Mouse (Mus musculus): ENCODE results near the gene Cnn2. TPM values are rescaled to one million over a fixed set of nuclear protein-coding genes. Genes with fewer than 3 reads are reported as not detected.

Cnn2 gene
- polyA plus RNA-seq, 1 experiment from 2014 or later, result 320 TPM

GRCm38 (mm10) chr10:79989272-79989786 is 945 bp downstream of the Cnn2 start:
- 34% methylated on average over 8 of the region's 8 CpGs for WGBS

GRCm38 (mm10) chr10:79989870-79990269 is 1.5 kb downstream of the Cnn2 start:
- peak overlapping the region; percentile 64; the same call in 1 of the 2 replicates for H3K27ac ChIP-seq (ENCODE audit: low read depth)
- no peak for ATAC-seq (replicated peaks; ENCODE audit: low FRiP score, low TSS enrichment, low read depth)

More at GRCm38 (mm10) chr10:79989272-79989786, 945 bp downstream of the Cnn2 start:
- no peaks in the 10 kb centered on the region for H3K27me3 ChIP-seq (replicated peaks; ENCODE audit: control insufficient read depth, insufficient read depth, low read length)
- ATAC-seq (replicated peaks; ENCODE audit: low FRiP score, low TSS enrichment, low read depth) (no peak), DNase-seq (ENCODE audit: low spot score) (peak; percentile 60)
- peaks cover 33% of the 10 kb centered on the region for H3K4me1 ChIP-seq (replicated peaks; ENCODE audit: control insufficient read depth, insufficient read depth, low read length)
- H3K4me3 ChIP-seq (ENCODE audit: low read depth, low read length), result peak overlapping the region; percentile 84
- H3K27ac ChIP-seq (ENCODE audit: low read depth), result peak overlapping the region; percentile 95
- peak overlapping the region; percentile 92 for H3K9ac ChIP-seq (ENCODE audit: low read length)
- peaks cover 33% of the 10 kb centered on the region for H3K36me3 ChIP-seq (ENCODE audit: control insufficient read depth, insufficient read depth, low read length)
- peaks cover 6% of the 10 kb centered on the region; the same call in 1 of the 2 replicates for H3K9me3 ChIP-seq (ENCODE audit: control insufficient read depth, low read length)
- H3K4me2 ChIP-seq (ENCODE audit: low read length), result peak overlapping the region; percentile 74

GRCm38 (mm10) chr10:79991099-79991498 is 2.7 kb downstream of the Cnn2 start:
- no peak for ATAC-seq (replicated peaks; ENCODE audit: low FRiP score, low TSS enrichment, low read depth)
- Histone ChIP-seq H3K9me3 (ENCODE audit: control insufficient read depth, low read length) (peaks cover 6% of the 10 kb centered on the region; the same call in 1 of the 2 replicates), H3K9ac (ENCODE audit: low read length) (no peak overlapping the region), H3K27me3 (replicated peaks; ENCODE audit: control insufficient read depth, insufficient read depth, low read length) (no peaks in the 10 kb centered on the region), H3K4me3 (ENCODE audit: low read depth, low read length) (peak overlapping the region; percentile 18), H3K27ac (ENCODE audit: low read depth) (no peak overlapping the region), H3K36me3 (ENCODE audit: control insufficient read depth, insufficient read depth, low read length) (peaks cover 48% of the 10 kb centered on the region), H3K4me2 (ENCODE audit: low read length) (peak overlapping the region; percentile 74), H3K4me1 (replicated peaks; ENCODE audit: control insufficient read depth, insufficient read depth, low read length) (peaks cover 27% of the 10 kb centered on the region)
- DNase-seq (ENCODE audit: low spot score), result no peak
- WGBS, result 75% methylated on average over 12 of the region's 12 CpGs

More at GRCm38 (mm10) chr10:79989870-79990269, 1.5 kb downstream of the Cnn2 start:
- 16% methylated on average over 15 of the region's 15 CpGs for WGBS
- H3K27me3 ChIP-seq (replicated peaks; ENCODE audit: control insufficient read depth, insufficient read depth, low read length), result no peaks in the 10 kb centered on the region
- DNase-seq (ENCODE audit: low spot score), result no peak
- peaks cover 37% of the 10 kb centered on the region for H3K36me3 ChIP-seq (ENCODE audit: control insufficient read depth, insufficient read depth, low read length)
- peak overlapping the region; percentile 92 for H3K9ac ChIP-seq (ENCODE audit: low read length)
- peak overlapping the region; percentile 84 for H3K4me3 ChIP-seq (ENCODE audit: low read depth, low read length)
- peaks cover 6% of the 10 kb centered on the region; the same call in 1 of the 2 replicates for H3K9me3 ChIP-seq (ENCODE audit: control insufficient read depth, low read length)
- peak overlapping the region; percentile 74 for H3K4me2 ChIP-seq (ENCODE audit: low read length)
- peaks cover 33% of the 10 kb centered on the region for H3K4me1 ChIP-seq (replicated peaks; ENCODE audit: control insufficient read depth, insufficient read depth, low read length)

- Histone ChIP-seq H3K4me3 (ENCODE audit: low read depth, low read length) (peak overlapping the region; percentile 18; the same call in 1 of the 2 replicates), H3K4me1 (replicated peaks; ENCODE audit: control insufficient read depth, insufficient read depth, low read length) (peaks cover 22% of the 10 kb centered on the region), H3K27me3 (replicated peaks; ENCODE audit: control insufficient read depth, insufficient read depth, low read length) (no peaks in the 10 kb centered on the region), H3K9ac (ENCODE audit: low read length) (no peak overlapping the region), H3K4me2 (ENCODE audit: low read length) (peak overlapping the region; percentile 74), H3K36me3 (ENCODE audit: control insufficient read depth, insufficient read depth, low read length) (peaks cover 48% of the 10 kb centered on the region), H3K27ac (ENCODE audit: low read depth) (no peak overlapping the region), H3K9me3 (ENCODE audit: control insufficient read depth, low read length) (peaks cover 6% of the 10 kb centered on the region; the same call in 1 of the 2 replicates)
- WGBS, result 92% methylated on average over 6 of the region's 6 CpGs
- ATAC-seq (replicated peaks; ENCODE audit: low FRiP score, low TSS enrichment, low read depth) (no peak), DNase-seq (ENCODE audit: low spot score) (no peak)
These were observed 3.2 kb downstream of the Cnn2 start for GRCm38 (mm10) chr10:79991548-79991947.

GRCm38 (mm10) chr10:79994397-79995115 is 6.2 kb downstream of the Cnn2 start:
- Histone ChIP-seq H3K27ac (ENCODE audit: low read depth) (no peak overlapping the region), H3K4me1 (replicated peaks; ENCODE audit: control insufficient read depth, insufficient read depth, low read length) (peaks cover 11% of the 10 kb centered on the region), H3K27me3 (replicated peaks; ENCODE audit: control insufficient read depth, insufficient read depth, low read length) (no peaks in the 10 kb centered on the region), H3K9ac (ENCODE audit: low read length) (no peak overlapping the region), H3K36me3 (ENCODE audit: control insufficient read depth, insufficient read depth, low read length) (peaks cover 48% of the 10 kb centered on the region), H3K4me3 (ENCODE audit: low read depth, low read length) (no peak overlapping the region), H3K4me2 (ENCODE audit: low read length) (no peak overlapping the region), H3K9me3 (ENCODE audit: control insufficient read depth, low read length) (peaks cover 6% of the 10 kb centered on the region; the same call in 1 of the 2 replicates)
- ATAC-seq (replicated peaks; ENCODE audit: low FRiP score, low TSS enrichment, low read depth), result no peak
- no peak for DNase-seq (ENCODE audit: low spot score)
- 87% methylated on average over 16 of the region's 16 CpGs for WGBS

GRCm38 (mm10) chr10:79995636-79996035 is 7.3 kb downstream of the Cnn2 start:
- H3K27ac ChIP-seq (ENCODE audit: low read depth), result no peak overlapping the region
- H3K27me3 ChIP-seq (replicated peaks; ENCODE audit: control insufficient read depth, insufficient read depth, low read length), result no peaks in the 10 kb centered on the region
- ATAC-seq (replicated peaks; ENCODE audit: low FRiP score, low TSS enrichment, low read depth) (no peak), DNase-seq (ENCODE audit: low spot score) (no peak)
- no peak overlapping the region for H3K4me3 ChIP-seq (ENCODE audit: low read depth, low read length)
- H3K4me2 ChIP-seq (ENCODE audit: low read length), result no peak overlapping the region
- H3K36me3 ChIP-seq (ENCODE audit: control insufficient read depth, insufficient read depth, low read length), result peaks cover 48% of the 10 kb centered on the region
- H3K9ac ChIP-seq (ENCODE audit: low read length), result no peak overlapping the region
- peaks cover 6% of the 10 kb centered on the region; the same call in 1 of the 2 replicates for H3K9me3 ChIP-seq (ENCODE audit: control insufficient read depth, low read length)
- 77% methylated on average over 1 of the region's 1 CpGs for WGBS
- H3K4me1 ChIP-seq (replicated peaks; ENCODE audit: control insufficient read depth, insufficient read depth, low read length), result peaks cover 6% of the 10 kb centered on the region; the same call in 1 of the 2 replicates

GRCm38 (mm10) chr10:79996272-79997033 is 8.1 kb downstream of the Cnn2 start, which contains the start of gene Abca7:
Gene Abca7 (plus strand): TSS chr10:79996494.
- WGBS, result under 1% methylated on average over 34 of the region's 34 CpGs
- H3K27me3 ChIP-seq (replicated peaks; ENCODE audit: control insufficient read depth, insufficient read depth, low read length), result 0 out of 2 replicates have a peak, but pooled peaks cover under 1% of the 10 kb centered on the region
- ATAC-seq (replicated peaks; ENCODE audit: low FRiP score, low TSS enrichment, low read depth) (peak; percentile 75), DNase-seq (ENCODE audit: low spot score) (peak; percentile 99)
- peak within 1 kb of the TSS; percentile 17; the same call in 1 of the 2 replicates for H3K27ac ChIP-seq (ENCODE audit: low read depth)
- peak within 1 kb of the TSS; percentile 54 for H3K4me2 ChIP-seq (ENCODE audit: low read length)
- peak within 1 kb of the TSS; percentile 42 for H3K4me3 ChIP-seq (ENCODE audit: low read depth, low read length)
- H3K4me1 ChIP-seq (replicated peaks; ENCODE audit: control insufficient read depth, insufficient read depth, low read length), result peaks cover 6% of the 10 kb centered on the region; the same call in 1 of the 2 replicates
- H3K36me3 ChIP-seq (ENCODE audit: control insufficient read depth, insufficient read depth, low read length), result peaks cover 44% of the 10 kb centered on the region
- H3K9ac ChIP-seq (ENCODE audit: low read length), result peak within 1 kb of the TSS; percentile 37
- peaks cover 3% of the 10 kb centered on the region; the same call in 1 of the 2 replicates for H3K9me3 ChIP-seq (ENCODE audit: control insufficient read depth, low read length)
